Mouse (Mus musculus) ES-Bruce4 (cell line): Measurements from ENCODE around the gene Etv2.

Experiments
- EP300 ChIP-seq: IDR thresholded peaks from 2 replicates; pipeline ENCODE4 v1.6.1; 2011; ENCODE audit warnings: low read depth, low read length; ENCODE audit not compliant: insufficient read depth
- POLR2A ChIP-seq: IDR thresholded peaks from one replicate; pipeline ENCODE4 v1.8.1; 2011; ENCODE audit warnings: low read length; ENCODE audit not compliant: insufficient read depth

DNA sequence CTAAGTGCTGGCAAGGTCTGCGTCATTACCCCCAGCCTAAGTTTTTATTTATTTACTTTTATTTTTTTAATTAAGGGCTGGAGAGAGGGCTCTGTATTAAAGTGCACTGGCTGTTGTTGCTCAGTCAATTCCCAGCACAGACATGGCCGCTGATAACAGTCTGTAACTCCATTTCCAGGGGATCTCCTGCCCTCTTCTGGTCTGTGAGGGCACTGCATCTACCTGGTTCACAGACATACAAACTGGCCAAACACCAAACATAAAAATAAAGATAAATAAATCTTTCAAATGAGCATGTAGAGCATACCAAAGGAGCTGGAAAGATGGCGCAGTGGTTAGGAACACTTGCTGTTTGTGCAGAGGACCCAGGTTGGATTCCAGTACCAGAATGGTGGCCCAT lies 16.4 kb downstream of the Etv2 start:
- TF ChIP-seq EP300 (no peak), POLR2A (no peak)
